Mouse (Mus musculus): ENCODE data around the gene Wwox. TPM values are rescaled to one million over a fixed set of nuclear protein-coding genes. Genes with fewer than 3 reads are reported as not detected.
A peak's percentile ranks its signal among the peaks of the same experiment; 100 is the strongest.

Wwox gene
- polyA plus RNA-seq, 1 experiment from 2014 or later = 14.0 TPM

- Histone ChIP-seq H3K27ac (ENCODE audit: low read depth) (no peak overlapping the region), H3K4me1 (replicated peaks; ENCODE audit: control insufficient read depth, insufficient read depth, low read length) (peaks cover 4% of the 10 kb centered on the region), H3K4me2 (ENCODE audit: low read length) (no peak overlapping the region), H3K9ac (ENCODE audit: low read length) (no peak overlapping the region), H3K4me3 (ENCODE audit: low read depth, low read length) (no peak overlapping the region), H3K9me3 (ENCODE audit: control insufficient read depth, low read length) (no peaks in the 10 kb centered on the region), H3K36me3 (ENCODE audit: control insufficient read depth, insufficient read depth, low read length) (no peaks in the 10 kb centered on the region), H3K27me3 (replicated peaks; ENCODE audit: control insufficient read depth, insufficient read depth, low read length) (no peaks in the 10 kb centered on the region)
- no peak for DNase-seq (ENCODE audit: low spot score)
- WGBS = 69% methylated on average over 8 of the region's 8 CpGs
- ATAC-seq (replicated peaks; ENCODE audit: low FRiP score, low TSS enrichment, low read depth) = no peak
These were observed 38.3 kb downstream of the Wwox start for GRCm38 (mm10) chr8:114477790-114478189.

DNA sequence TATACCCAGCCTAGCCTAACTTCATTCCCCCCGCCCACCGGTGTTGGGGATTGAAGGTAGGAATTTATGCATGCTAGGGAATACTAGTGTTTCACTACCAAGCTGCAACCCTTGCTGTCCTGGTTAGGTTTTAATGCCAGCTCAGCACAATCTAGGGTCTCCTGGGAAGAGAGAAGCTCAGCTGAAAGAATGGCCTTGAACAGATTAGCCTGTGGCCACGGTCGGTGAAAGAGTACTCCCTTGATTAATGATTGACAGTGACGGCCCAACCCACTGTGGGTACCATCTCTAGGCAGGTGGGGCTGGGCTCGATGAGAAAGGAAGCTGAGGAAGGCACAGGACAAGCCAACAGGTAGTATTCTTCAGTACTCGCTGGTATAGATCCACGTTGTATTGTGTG, 40.3 kb downstream of the Wwox start:
- Histone ChIP-seq H3K4me3 (ENCODE audit: low read depth, low read length) (no peak overlapping the region), H3K4me2 (ENCODE audit: low read length) (no peak overlapping the region), H3K36me3 (ENCODE audit: control insufficient read depth, insufficient read depth, low read length) (no peaks in the 10 kb centered on the region), H3K4me1 (replicated peaks; ENCODE audit: control insufficient read depth, insufficient read depth, low read length) (peaks cover 13% of the 10 kb centered on the region), H3K9me3 (ENCODE audit: control insufficient read depth, low read length) (no peaks in the 10 kb centered on the region), H3K27ac (ENCODE audit: low read depth) (no peak overlapping the region), H3K27me3 (replicated peaks; ENCODE audit: control insufficient read depth, insufficient read depth, low read length) (no peaks in the 10 kb centered on the region), H3K9ac (ENCODE audit: low read length) (no peak overlapping the region)
- DNase-seq (ENCODE audit: low spot score) (no peak), ATAC-seq (replicated peaks; ENCODE audit: low FRiP score, low TSS enrichment, low read depth) (peak; percentile 72)
- WGBS = 74% methylated on average over 8 of the region's 8 CpGs

DNA sequence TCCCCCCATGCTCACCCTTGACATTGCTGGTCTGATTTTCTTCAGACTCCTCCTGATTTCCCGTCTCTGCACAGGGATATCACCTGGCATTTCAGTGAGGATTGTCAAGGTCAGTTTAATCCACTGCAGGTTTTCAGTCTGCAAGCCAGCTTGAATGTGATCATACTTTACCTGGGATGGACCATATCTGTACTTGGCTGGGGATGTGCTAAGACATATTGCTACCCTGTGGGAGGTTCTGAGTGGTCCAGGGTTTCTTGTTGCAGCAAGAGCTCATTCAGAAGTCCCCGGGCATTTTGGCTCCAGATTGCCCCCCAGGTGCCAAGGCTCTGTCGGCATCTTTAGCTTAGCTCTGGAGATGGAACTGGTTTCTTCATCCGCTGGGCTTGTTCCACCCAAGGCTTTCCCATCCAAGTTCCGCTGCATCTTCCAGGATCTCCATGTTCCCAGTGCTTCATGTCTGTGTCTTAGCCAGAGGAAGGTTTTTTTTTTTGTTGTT, 52.3 kb downstream of the Wwox start:
- Histone ChIP-seq H3K4me1 (replicated peaks; ENCODE audit: control insufficient read depth, insufficient read depth, low read length) (no peaks in the 10 kb centered on the region), H3K9me3 (ENCODE audit: control insufficient read depth, low read length) (no peaks in the 10 kb centered on the region), H3K4me3 (ENCODE audit: low read depth, low read length) (no peak overlapping the region), H3K36me3 (ENCODE audit: control insufficient read depth, insufficient read depth, low read length) (no peaks in the 10 kb centered on the region), H3K27me3 (replicated peaks; ENCODE audit: control insufficient read depth, insufficient read depth, low read length) (no peaks in the 10 kb centered on the region), H3K27ac (ENCODE audit: low read depth) (no peak overlapping the region), H3K9ac (ENCODE audit: low read length) (no peak overlapping the region), H3K4me2 (ENCODE audit: low read length) (no peak overlapping the region)
- WGBS = 90% methylated on average over 5 of the region's 5 CpGs
- ATAC-seq (replicated peaks; ENCODE audit: low FRiP score, low TSS enrichment, low read depth) (no peak), DNase-seq (ENCODE audit: low spot score) (no peak)

DNA sequence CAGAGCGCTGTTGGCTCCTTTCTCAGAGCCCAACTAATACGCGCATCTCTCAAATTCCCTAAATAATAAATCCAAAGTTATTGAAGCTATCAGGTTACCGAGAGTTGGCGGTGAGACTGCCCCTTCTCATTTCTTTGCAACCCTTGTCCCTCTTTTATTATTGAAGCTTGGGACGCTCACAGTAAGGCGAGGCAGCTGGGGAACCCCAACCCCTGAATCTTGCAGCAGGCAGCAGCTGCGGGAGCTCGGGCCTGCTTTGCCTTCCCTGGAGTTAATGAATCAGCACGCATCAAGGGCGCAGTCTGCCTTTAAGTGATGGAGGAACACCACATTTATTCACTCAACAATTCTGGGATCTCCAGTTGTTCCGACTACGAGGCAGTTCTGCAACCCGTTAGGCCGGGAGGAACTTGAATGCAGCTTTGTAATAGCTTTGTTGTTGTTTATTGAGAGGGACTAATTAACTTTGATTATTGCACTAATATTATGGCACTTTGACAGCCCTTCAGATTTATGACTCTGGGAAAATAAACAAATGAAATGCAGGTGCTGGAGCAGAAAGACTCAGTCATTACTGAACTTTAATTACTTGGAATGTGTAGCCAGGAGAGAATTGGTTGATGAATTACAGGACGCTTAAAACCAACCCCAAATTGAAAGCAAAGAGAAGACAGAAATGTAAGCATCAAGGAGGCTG, 60.1 kb downstream of the Wwox start:
- H3K4me1 ChIP-seq (replicated peaks; ENCODE audit: control insufficient read depth, insufficient read depth, low read length) = peaks cover 20% of the 10 kb centered on the region
- H3K4me2 ChIP-seq (ENCODE audit: low read length) = no peak overlapping the region
- H3K27ac ChIP-seq (ENCODE audit: low read depth) = no peak overlapping the region
- no peak for DNase-seq (ENCODE audit: low spot score)
- H3K27me3 ChIP-seq (replicated peaks; ENCODE audit: control insufficient read depth, insufficient read depth, low read length) = no peaks in the 10 kb centered on the region
- no peak for ATAC-seq (replicated peaks; ENCODE audit: low FRiP score, low TSS enrichment, low read depth)
- no peaks in the 10 kb centered on the region for H3K36me3 ChIP-seq (ENCODE audit: control insufficient read depth, insufficient read depth, low read length)
- no peaks in the 10 kb centered on the region for H3K9me3 ChIP-seq (ENCODE audit: control insufficient read depth, low read length)
- 41% methylated on average over 16 of the region's 16 CpGs for WGBS
- no peak overlapping the region for H3K9ac ChIP-seq (ENCODE audit: low read length)
- H3K4me3 ChIP-seq (ENCODE audit: low read depth, low read length) = no peak overlapping the region

GRCm38 (mm10) chr8:114501906-114502305, 62.5 kb downstream of the Wwox start:
- Histone ChIP-seq H3K27me3 (replicated peaks; ENCODE audit: control insufficient read depth, insufficient read depth, low read length) (no peaks in the 10 kb centered on the region), H3K27ac (ENCODE audit: low read depth) (no peak overlapping the region), H3K36me3 (ENCODE audit: control insufficient read depth, insufficient read depth, low read length) (no peaks in the 10 kb centered on the region), H3K4me3 (ENCODE audit: low read depth, low read length) (no peak overlapping the region), H3K9ac (ENCODE audit: low read length) (no peak overlapping the region), H3K4me2 (ENCODE audit: low read length) (no peak overlapping the region), H3K4me1 (replicated peaks; ENCODE audit: control insufficient read depth, insufficient read depth, low read length) (peaks cover 35% of the 10 kb centered on the region), H3K9me3 (ENCODE audit: control insufficient read depth, low read length) (no peaks in the 10 kb centered on the region)
- no peak for DNase-seq (ENCODE audit: low spot score)
- WGBS = 68% methylated on average over 6 of the region's 6 CpGs
- ATAC-seq (replicated peaks; ENCODE audit: low FRiP score, low TSS enrichment, low read depth) = no peak

GRCm38 (mm10) chr8:114503196-114503595, 63.7 kb downstream of the Wwox start:
- WGBS = 93% methylated on average over 3 of the region's 3 CpGs
- ATAC-seq (replicated peaks; ENCODE audit: low FRiP score, low TSS enrichment, low read depth) = no peak

GRCm38 (mm10) chr8:114504889-114505288, 65.4 kb downstream of the Wwox start:
- H3K4me1 ChIP-seq (replicated peaks; ENCODE audit: control insufficient read depth, insufficient read depth, low read length) = peaks cover 29% of the 10 kb centered on the region
- no peak overlapping the region for H3K9ac ChIP-seq (ENCODE audit: low read length)
- H3K4me3 ChIP-seq (ENCODE audit: low read depth, low read length) = no peak overlapping the region
- no peaks in the 10 kb centered on the region for H3K27me3 ChIP-seq (replicated peaks; ENCODE audit: control insufficient read depth, insufficient read depth, low read length)
- no peaks in the 10 kb centered on the region for H3K9me3 ChIP-seq (ENCODE audit: control insufficient read depth, low read length)
- DNase-seq (ENCODE audit: low spot score) (no peak), ATAC-seq (replicated peaks; ENCODE audit: low FRiP score, low TSS enrichment, low read depth) (peak; percentile 63; the same call in 1 of the 2 replicates)
- H3K4me2 ChIP-seq (ENCODE audit: low read length) = peak overlapping the region; percentile 32
- WGBS = 32% methylated on average over 11 of the region's 11 CpGs
- H3K27ac ChIP-seq (ENCODE audit: low read depth) = no peak overlapping the region
- no peaks in the 10 kb centered on the region for H3K36me3 ChIP-seq (ENCODE audit: control insufficient read depth, insufficient read depth, low read length)

More at GRCm38 (mm10) chr8:114503196-114503595, 63.7 kb downstream of the Wwox start:
- no peaks in the 10 kb centered on the region for H3K27me3 ChIP-seq (replicated peaks; ENCODE audit: control insufficient read depth, insufficient read depth, low read length)
- H3K9me3 ChIP-seq (ENCODE audit: control insufficient read depth, low read length) = no peaks in the 10 kb centered on the region
- H3K4me3 ChIP-seq (ENCODE audit: low read depth, low read length) = no peak overlapping the region
- DNase-seq (ENCODE audit: low spot score) = no peak
- no peak overlapping the region for H3K9ac ChIP-seq (ENCODE audit: low read length)
- peaks cover 35% of the 10 kb centered on the region for H3K4me1 ChIP-seq (replicated peaks; ENCODE audit: control insufficient read depth, insufficient read depth, low read length)
- H3K36me3 ChIP-seq (ENCODE audit: control insufficient read depth, insufficient read depth, low read length) = no peaks in the 10 kb centered on the region
- no peak overlapping the region for H3K27ac ChIP-seq (ENCODE audit: low read depth)
- H3K4me2 ChIP-seq (ENCODE audit: low read length) = no peak overlapping the region

DNA sequence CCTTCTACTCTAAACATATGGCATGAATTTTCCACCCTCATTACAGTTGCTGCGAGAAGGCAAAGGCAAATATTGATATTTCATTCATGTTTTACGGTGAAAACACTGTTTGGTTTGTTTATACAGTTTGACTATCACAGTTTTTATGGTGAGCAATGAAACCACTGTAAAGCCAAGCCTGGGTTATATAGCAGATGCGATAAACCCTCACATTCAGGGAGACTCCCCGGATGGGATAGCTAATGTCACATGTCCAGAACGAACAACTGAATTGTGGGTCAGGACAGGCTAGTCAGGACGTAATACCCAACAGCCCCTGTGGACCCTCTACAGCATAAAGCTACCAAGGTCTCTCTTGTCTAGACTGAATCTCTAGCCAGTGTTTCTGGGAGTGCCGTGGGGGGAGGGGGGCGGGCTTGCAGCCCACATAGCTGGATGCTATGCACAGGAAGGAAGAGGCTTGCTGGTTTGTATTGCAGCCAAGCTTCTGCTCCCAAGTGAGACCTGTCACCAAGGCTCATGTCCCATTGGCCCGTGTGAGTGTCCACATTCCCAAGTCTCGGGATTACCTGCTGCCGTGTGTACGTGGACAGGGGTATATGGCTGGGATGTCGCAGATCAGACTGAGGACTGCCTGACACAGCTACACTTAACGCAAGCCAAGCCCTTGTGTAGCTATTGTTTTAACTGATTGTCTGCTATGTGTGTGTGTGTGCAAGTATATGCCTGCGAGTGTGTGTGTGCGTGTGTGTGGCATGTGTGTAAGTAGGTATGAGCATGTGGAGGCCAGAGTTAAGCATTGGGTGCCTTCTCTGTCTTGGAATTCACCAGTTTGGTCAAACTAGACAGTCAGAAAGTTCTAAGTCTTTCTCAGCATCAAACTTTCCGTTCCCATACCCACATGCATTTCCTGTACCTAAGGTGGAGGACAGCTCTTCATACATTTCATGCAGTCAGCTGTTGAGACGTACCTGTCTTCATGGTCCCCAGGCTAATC, 66.2 kb downstream of the Wwox start:
- H3K9ac ChIP-seq (ENCODE audit: low read length) = no peak overlapping the region
- H3K4me1 ChIP-seq (replicated peaks; ENCODE audit: control insufficient read depth, insufficient read depth, low read length) = peaks cover 26% of the 10 kb centered on the region
- peak overlapping the region; percentile 32 for H3K4me2 ChIP-seq (ENCODE audit: low read length)
- no peaks in the 10 kb centered on the region for H3K9me3 ChIP-seq (ENCODE audit: control insufficient read depth, low read length)
- no peak overlapping the region for H3K4me3 ChIP-seq (ENCODE audit: low read depth, low read length)
- no peaks in the 10 kb centered on the region for H3K27me3 ChIP-seq (replicated peaks; ENCODE audit: control insufficient read depth, insufficient read depth, low read length)
- H3K36me3 ChIP-seq (ENCODE audit: control insufficient read depth, insufficient read depth, low read length) = no peaks in the 10 kb centered on the region
- 60% methylated on average over 18 of the region's 18 CpGs for WGBS
- no peak overlapping the region; the same call in 1 of the 2 replicates for H3K27ac ChIP-seq (ENCODE audit: low read depth)
- peak; percentile 67 for DNase-seq (ENCODE audit: low spot score)
- ATAC-seq (replicated peaks; ENCODE audit: low FRiP score, low TSS enrichment, low read depth) = peak; percentile 70
